Mouse (Mus musculus) hindbrain, embryonic 16.5 days (tissue): ENCODE measurements around the gene Gpam. TPM values are rescaled to one million over a fixed set of nuclear protein-coding genes. Genes with fewer than 3 reads are reported as not detected.
"Not testable (repeated sequence)": the region's sequence is repeated elsewhere in the genome, so short reads cannot be mapped to it uniquely, and the experiment has no call there.

Experiments used
- ATAC-seq: fragments of 200-750 bp; cut with Nextera tagmentation; 2 replicates; pipeline ENCODE4 v1.8.0; 2017; ENCODE audit warnings: moderate TSS enrichment, moderate library complexity
- H3K27ac ChIP-seq: fragments of 300-500 bp; sonication (generic); 2 replicates; pipeline ENCODE4 v1.5.1; 2014; ENCODE audit warnings: low read depth, mild to moderate bottlenecking, control low read depth, low read length, moderate library complexity
- H3K27me3 ChIP-seq: fragments of 300-500 bp; sonication (generic); replicated peaks from 2 replicates; pipeline ENCODE4 v1.6.1; 2014; ENCODE audit warnings: low read length; ENCODE audit not compliant: control insufficient read depth, insufficient read depth
- H3K36me3 ChIP-seq: fragments of 300-500 bp; sonication (generic); 2 replicates; pipeline ENCODE4 v1.6.1; 2014; ENCODE audit warnings: mild to moderate bottlenecking, low read length, moderate library complexity, mixed read lengths; ENCODE audit not compliant: control insufficient read depth, insufficient read depth
- H3K4me1 ChIP-seq: fragments of 300-500 bp; sonication (generic); 2 replicates; pipeline ENCODE4 v1.6.1; 2014; ENCODE audit warnings: low read depth, low read length; ENCODE audit not compliant: control insufficient read depth, insufficient read depth
- H3K4me2 ChIP-seq: fragments of 300-500 bp; sonication (generic); 2 replicates; pipeline ENCODE4 v1.6.1; 2014; ENCODE audit warnings: mild to moderate bottlenecking, low read length, control low read depth, moderate library complexity
- H3K4me3 ChIP-seq: fragments of 300-500 bp; sonication (generic); 2 replicates; pipeline ENCODE4 v1.5.1; 2014; ENCODE audit warnings: mild to moderate bottlenecking, low read length, control low read depth, moderate library complexity
- H3K9ac ChIP-seq: fragments of 300-500 bp; sonication (generic); 2 replicates; pipeline ENCODE4 v1.6.1; 2014; ENCODE audit warnings: low read depth, mild to moderate bottlenecking, control low read depth, low read length, moderate library complexity
- H3K9me3 ChIP-seq: fragments of 300-500 bp; sonication (generic); 2 replicates; pipeline ENCODE4 v1.6.1; 2014; ENCODE audit warnings: mild to moderate bottlenecking, low read length, moderate library complexity; ENCODE audit not compliant: control insufficient read depth
- WGBS: fragments of 180-500 bp; shearing (Covaris S2); extraction: QIAGEN DNeasy Blood & Tissue Kit; methylation state at CpG from one replicate; pipeline ENCODE4 v1.1.7; 2014; 5-methylcytosine and 5-hydroxymethylcytosine counted together
- polyA plus RNA-seq: library from polyadenylated mRNA; unstranded; fragments of >200 nt; fragmentation: Nextera tagmentation; extraction: Ambion mirVana; gene quantifications from 2 replicates; pipeline ENCODE4 v1.2.1, GENCODE M21; 2015

Gene Gpam
- polyA plus RNA-seq, 1 experiment from 2014 or later: 20.4 TPM

DNA sequence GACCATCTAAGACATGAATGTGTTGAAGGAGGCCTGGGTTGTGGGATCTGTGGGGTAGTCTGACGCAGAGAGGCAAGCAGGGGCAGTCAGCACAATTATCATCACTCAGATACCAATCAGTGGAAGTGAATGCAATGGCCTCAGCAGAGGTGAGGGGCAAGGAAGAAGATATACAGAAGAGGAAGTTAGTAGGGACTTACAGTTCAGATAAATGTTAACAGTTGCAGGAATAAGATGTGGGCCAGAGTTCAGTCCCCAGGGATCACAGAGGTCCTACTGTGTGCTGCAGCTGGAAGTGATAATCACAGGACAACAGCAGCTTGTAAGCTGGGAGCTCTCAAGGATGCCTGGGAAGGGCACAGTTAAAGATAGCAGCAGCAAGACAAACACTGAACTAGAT lies 37.1 kb upstream of the Gpam start:
- Histone ChIP-seq H3K4me3 (no peak overlapping the region), H3K27me3 (no peaks in the 10 kb centered on the region), H3K27ac (no peak overlapping the region), H3K9ac (no peak overlapping the region), H3K36me3 (no peaks in the 10 kb centered on the region), H3K4me1 (no peaks in the 10 kb centered on the region), H3K9me3 (no peaks in the 10 kb centered on the region), H3K4me2 (no peak overlapping the region)
- 81% methylated on average over 1 of the region's 1 CpGs for WGBS
- ATAC-seq: no peak

DNA sequence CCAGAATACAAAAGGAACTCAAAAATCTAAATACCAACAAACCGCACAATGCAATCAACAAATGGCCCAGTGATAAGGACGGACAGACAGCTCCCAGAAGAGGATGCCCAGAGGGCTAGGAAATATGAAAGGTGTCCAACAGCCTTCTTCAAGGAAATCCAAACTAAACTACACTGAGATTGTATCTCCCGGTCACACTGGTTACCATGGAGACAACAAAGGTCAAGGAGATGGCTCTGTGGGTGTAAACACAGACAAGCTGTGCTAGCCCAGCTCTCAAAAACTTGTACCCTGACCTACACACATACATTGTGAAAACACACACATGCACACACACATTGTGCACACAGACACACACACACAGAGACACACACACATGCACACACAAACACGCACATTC lies 35.2 kb upstream of the Gpam start:
- H3K4me2 ChIP-seq: no peak overlapping the region
- H3K27ac ChIP-seq: no peak overlapping the region
- H3K36me3 ChIP-seq: no peaks in the 10 kb centered on the region
- no peaks in the 10 kb centered on the region for H3K9me3 ChIP-seq
- ATAC-seq: no peak
- no peaks in the 10 kb centered on the region for H3K4me1 ChIP-seq
- WGBS: 79% methylated on average over 4 of the region's 4 CpGs
- no peak overlapping the region for H3K4me3 ChIP-seq
- H3K27me3 ChIP-seq: no peaks in the 10 kb centered on the region
- H3K9ac ChIP-seq: no peak overlapping the region

DNA sequence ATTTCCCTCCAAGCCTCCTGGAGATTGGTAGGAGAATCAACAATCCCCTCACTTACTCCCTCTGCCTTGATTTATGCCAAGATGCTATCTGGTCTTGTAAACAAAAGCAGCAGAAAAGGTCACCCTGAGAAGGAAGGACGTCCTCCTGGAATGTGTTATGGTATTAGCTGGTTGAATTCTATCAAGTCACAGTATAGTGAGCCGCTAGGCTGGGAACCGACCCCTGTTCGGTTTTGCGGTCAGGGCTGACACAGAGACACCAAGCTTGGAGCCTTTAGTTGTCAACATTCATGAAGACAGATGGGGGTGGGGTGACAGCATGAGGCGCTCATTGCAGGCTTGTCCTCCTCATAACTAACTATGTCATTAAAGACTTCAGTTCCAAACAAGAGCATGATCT lies 32.8 kb upstream of the Gpam start:
- 86% methylated on average over 6 of the region's 6 CpGs for WGBS
- H3K4me1 ChIP-seq: no peaks in the 10 kb centered on the region
- no peak overlapping the region for H3K9ac ChIP-seq
- H3K4me2 ChIP-seq: no peak overlapping the region
- H3K9me3 ChIP-seq: no peaks in the 10 kb centered on the region
- no peaks in the 10 kb centered on the region for H3K36me3 ChIP-seq
- no peak for ATAC-seq
- H3K27me3 ChIP-seq: no peaks in the 10 kb centered on the region
- H3K27ac ChIP-seq: no peak overlapping the region
- no peak overlapping the region for H3K4me3 ChIP-seq

DNA sequence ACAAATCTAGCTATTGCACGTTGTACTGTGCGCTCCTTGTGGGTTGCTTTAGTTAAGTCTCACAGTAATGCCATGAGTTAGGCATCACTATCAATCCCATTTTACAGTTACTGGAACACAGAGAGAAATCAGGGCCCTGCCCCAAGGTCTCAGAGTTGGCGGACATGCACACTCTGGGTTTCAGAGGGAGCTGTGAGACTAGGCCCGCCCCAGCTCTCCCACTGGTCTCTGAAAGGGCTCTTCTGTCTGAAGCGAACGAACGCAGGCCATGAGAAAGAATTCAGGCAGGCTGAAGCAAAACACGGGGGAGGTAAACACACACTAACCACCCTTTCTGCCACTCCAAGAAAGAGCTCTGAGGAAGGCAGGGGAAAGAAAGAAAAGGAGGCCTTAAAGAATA lies 31.6 kb upstream of the Gpam start:
- Histone ChIP-seq H3K4me2 (no peak overlapping the region), H3K9me3 (no peaks in the 10 kb centered on the region), H3K4me3 (no peak overlapping the region), H3K9ac (no peak overlapping the region), H3K36me3 (no peaks in the 10 kb centered on the region), H3K4me1 (no peaks in the 10 kb centered on the region), H3K27ac (no peak overlapping the region), H3K27me3 (no peaks in the 10 kb centered on the region)
- no peak for ATAC-seq
- WGBS: 64% methylated on average over 8 of the region's 8 CpGs

DNA sequence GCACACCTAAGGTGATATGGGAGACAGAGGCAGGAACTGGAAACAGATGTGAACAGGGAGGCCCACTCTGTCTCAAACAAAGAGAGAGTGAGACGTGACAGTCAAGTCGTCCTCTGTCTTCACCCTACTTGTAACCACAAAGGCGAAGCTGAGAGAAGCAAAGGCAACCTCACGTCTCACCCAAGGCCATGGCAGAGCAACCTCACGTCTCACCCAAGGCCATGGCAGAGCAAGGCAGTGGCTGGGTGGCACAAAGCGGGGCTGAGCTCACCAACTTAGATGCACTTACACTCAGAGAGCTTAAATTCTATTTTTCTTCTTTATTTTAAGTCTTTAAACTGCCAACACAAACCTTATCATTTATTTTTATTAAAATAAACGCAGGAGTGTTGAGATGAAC lies 30.0 kb upstream of the Gpam start:
- Histone ChIP-seq H3K36me3 (no peaks in the 10 kb centered on the region), H3K4me2 (no peak overlapping the region), H3K9me3 (no peaks in the 10 kb centered on the region), H3K4me1 (no peaks in the 10 kb centered on the region), H3K9ac (no peak overlapping the region), H3K27ac (no peak overlapping the region), H3K4me3 (no peak overlapping the region), H3K27me3 (no peaks in the 10 kb centered on the region)
- WGBS: 82% methylated on average over 7 of the region's 7 CpGs
- ATAC-seq: no peak

DNA sequence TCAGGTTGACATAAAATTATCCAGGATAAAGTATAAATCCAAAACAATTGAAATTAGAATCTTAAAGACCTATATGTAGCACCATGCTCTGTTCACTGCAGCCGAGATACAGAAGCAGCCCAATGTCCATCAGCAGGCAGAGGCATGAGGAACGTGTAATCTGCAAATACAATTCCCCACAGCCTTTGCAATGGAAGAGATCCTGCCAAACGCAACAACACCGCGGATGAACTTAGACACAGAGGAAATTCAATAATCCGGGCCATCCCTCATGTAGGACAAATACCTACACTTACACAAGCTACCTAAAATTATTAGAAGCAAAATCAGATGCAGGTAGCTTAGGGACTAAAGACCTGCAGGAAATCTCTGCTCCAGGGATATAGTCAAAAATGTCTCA lies 25.9 kb upstream of the Gpam start:
- no peaks in the 10 kb centered on the region for H3K4me1 ChIP-seq
- H3K27me3 ChIP-seq: no peaks in the 10 kb centered on the region; the same call in 1 of the 2 replicates
- no peak overlapping the region for H3K4me2 ChIP-seq
- no peak for ATAC-seq
- H3K9ac ChIP-seq: no peak overlapping the region
- no peak overlapping the region for H3K27ac ChIP-seq
- 90% methylated on average over 6 of the region's 6 CpGs for WGBS
- no peaks in the 10 kb centered on the region for H3K9me3 ChIP-seq
- no peak overlapping the region for H3K4me3 ChIP-seq
- H3K36me3 ChIP-seq: no peaks in the 10 kb centered on the region

DNA sequence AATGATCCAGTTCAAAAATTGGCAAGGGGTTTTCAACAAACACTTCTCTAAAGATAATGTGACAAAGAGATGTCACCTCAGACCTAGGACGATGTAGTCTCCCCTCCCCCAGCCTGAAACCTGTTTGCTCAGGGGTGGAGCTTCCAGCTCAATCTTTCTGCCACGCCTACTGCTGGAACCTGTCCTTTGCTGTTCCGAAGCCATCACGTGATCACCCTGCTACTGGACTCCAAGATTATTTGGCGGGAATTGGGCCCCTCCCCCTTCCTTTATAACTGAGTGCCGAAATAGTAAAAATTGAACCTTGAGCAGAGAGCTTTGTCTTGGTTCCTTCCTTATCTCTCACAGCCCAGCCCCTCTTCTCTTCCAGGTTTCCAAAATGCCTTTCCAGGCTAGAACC lies 25.2 kb upstream of the Gpam start:
- not testable (repeated sequence) for ATAC-seq, H3K9ac ChIP-seq, H3K9me3 ChIP-seq, H3K36me3 ChIP-seq, H3K27ac ChIP-seq, H3K27me3 ChIP-seq, H3K4me1 ChIP-seq, H3K4me3 ChIP-seq, H3K4me2 ChIP-seq
- WGBS: 77% methylated on average over 5 of the region's 6 CpGs

DNA sequence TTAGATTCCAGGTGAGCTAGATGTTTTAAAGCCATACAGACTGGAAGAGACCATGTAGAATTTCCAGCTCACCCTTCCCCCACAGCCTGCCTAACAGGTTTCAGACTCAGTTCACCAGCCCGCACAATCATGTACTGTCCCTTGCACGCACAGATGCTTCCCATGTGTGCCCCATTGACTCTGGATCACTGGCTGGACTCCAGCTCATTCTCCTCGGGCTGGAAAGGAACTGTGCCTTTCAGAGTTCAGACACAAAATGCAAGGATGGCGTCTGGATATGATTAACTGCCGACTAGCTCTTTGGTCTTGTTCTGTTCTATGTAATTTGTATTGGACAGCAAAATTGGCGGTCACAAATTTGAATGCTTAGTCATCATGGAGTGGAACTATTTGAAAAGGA lies 22.6 kb upstream of the Gpam start:
- Histone ChIP-seq H3K9ac (no peak overlapping the region), H3K4me3 (no peak overlapping the region), H3K4me1 (no peaks in the 10 kb centered on the region), H3K36me3 (no peaks in the 10 kb centered on the region), H3K4me2 (no peak overlapping the region), H3K27ac (no peak overlapping the region), H3K9me3 (no peaks in the 10 kb centered on the region), H3K27me3 (no peaks in the 10 kb centered on the region; the same call in 1 of the 2 replicates)
- ATAC-seq: no peak
- whole genome bisulfite sequencing: 69% methylated on average over 6 of the region's 6 CpGs

DNA sequence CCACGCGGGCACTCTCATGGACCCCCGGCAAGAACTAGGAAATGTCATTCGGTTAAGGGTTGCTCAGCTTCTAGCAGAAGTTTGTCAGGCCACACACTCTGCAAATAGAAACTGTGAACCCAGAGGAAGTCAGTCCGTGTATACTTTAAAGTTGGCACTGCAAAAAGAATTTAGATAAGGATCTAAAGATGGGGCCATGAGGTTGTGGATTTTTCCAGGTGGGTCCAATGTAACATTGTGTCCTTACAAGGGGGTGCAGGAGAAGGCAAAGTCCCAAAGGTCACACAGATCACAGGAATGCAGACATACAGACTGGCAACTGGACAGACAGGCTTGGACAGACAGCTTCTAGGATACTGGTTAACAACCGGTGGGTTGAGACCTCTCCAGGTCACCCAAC lies 21.1 kb upstream of the Gpam start:
- Histone ChIP-seq H3K36me3 (no peaks in the 10 kb centered on the region), H3K27ac (no peak overlapping the region), H3K4me2 (no peak overlapping the region), H3K4me1 (peaks cover 2% of the 10 kb centered on the region; the same call in 1 of the 2 replicates), H3K9ac (no peak overlapping the region), H3K27me3 (no peaks in the 10 kb centered on the region; the same call in 1 of the 2 replicates), H3K9me3 (no peaks in the 10 kb centered on the region), H3K4me3 (no peak overlapping the region)
- WGBS: 83% methylated on average over 6 of the region's 6 CpGs
- ATAC-seq: no peak

DNA sequence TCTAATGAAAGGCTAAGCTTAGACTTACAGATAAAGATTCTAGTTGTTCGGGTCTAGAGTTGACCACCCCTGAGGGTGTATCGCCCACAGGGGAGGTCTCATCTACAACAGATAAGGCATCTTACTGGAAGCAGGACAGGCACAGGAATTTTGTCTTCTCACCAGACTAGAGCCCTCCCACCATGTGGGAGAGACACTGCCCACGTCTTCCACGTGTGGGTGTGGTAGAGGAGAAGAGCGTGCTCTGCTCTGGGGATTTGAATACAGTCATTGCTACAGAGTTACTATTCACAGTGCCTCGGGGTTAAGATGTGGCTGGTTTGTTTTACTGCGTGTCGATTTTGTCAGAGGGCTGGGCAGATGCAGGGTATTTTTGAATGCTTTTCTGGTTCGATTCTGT lies 20.5 kb upstream of the Gpam start:
- Histone ChIP-seq H3K27me3 (no peaks in the 10 kb centered on the region; the same call in 1 of the 2 replicates), H3K4me1 (peaks cover 2% of the 10 kb centered on the region; the same call in 1 of the 2 replicates), H3K9ac (no peak overlapping the region), H3K4me3 (no peak overlapping the region), H3K36me3 (no peaks in the 10 kb centered on the region), H3K9me3 (no peaks in the 10 kb centered on the region), H3K27ac (no peak overlapping the region), H3K4me2 (no peak overlapping the region)
- ATAC-seq: no peak
- WGBS: 80% methylated on average over 9 of the region's 9 CpGs
